Mouse (Mus musculus): ENCODE measurements at regions not wholly inside any gene's neighbourhood (a gene's known extent, or its start where the extent isn't known, plus 50 kb on each side); places are given as distances from the start of the nearest gene placed in this dataset.
A peak's percentile ranks its signal among the peaks of the same experiment; 100 is the strongest.

GRCm38 (mm10) chr2:139381628-139382027 lies 112.1 kb upstream of the Sptlc3 start:
- Histone ChIP-seq H3K27ac (ENCODE audit: control insufficient read depth, low read depth, low read length) (no peak overlapping the region), H3K9me3 (replicated peaks; ENCODE audit: insufficient read depth, low read length) (no peaks in the 10 kb centered on the region), H3K9ac (ENCODE audit: control insufficient read depth, low read depth, low read length, poor library complexity, severe bottlenecking) (no peak overlapping the region), H3K4me1 (ENCODE audit: control insufficient read depth in 1 of 2, insufficient read depth in 2 of 2, low read length in 2 of 2) (no peaks in the 10 kb centered on the region), H3K4me3 (ENCODE audit: control insufficient read depth in 1 of 2, insufficient read depth in 1 of 2, low read depth in 2 of 2, low read length in 2 of 2) (no peak overlapping the region), H3K27me3 (ENCODE audit: control insufficient read depth in 1 of 2, insufficient read depth in 2 of 2, low read length in 2 of 2) (no peaks in the 10 kb centered on the region), H3K36me3 (ENCODE audit: control insufficient read depth in 1 of 2, insufficient read depth in 2 of 2, low read length in 2 of 2) (no peaks in the 10 kb centered on the region), H3K79me2 (ENCODE audit: control insufficient read depth, insufficient read depth, low read length, poor library complexity) (no peaks in the 10 kb centered on the region)
- TF ChIP-seq MAZ (IDR thresholded peaks at IDR 0.05; ENCODE audit: low read depth, low read length) (no peak), E2F4 (IDR thresholded peaks at IDR 0.05; ENCODE audit: borderline replicate concordance, low read depth, low read length) (no peak), TAL1 (IDR thresholded peaks at IDR 0.05; ENCODE audit: low read length) (no peak), TBP (IDR thresholded peaks at IDR 0.05; ENCODE audit: low read depth, low read length) (no peak), EP300 (IDR thresholded peaks at IDR 0.05; ENCODE audit: low read depth in 1 of 2, low read length in 2 of 2) (no peak), CTCF (IDR thresholded peaks at IDR 0.05 in 2 of 3, conservative IDR thresholded peaks at IDR 0.05 in 1 of 3; ENCODE audit: control insufficient read depth in 1 of 3, insufficient read depth in 1 of 3, low read depth in 2 of 3, low read length in 3 of 3, poor library complexity in 1 of 3, severe bottlenecking in 1 of 3) (peak; percentile 49 to 75 (median 64)), ETS1 (IDR thresholded peaks at IDR 0.05; ENCODE audit: low read depth, low read length) (no peak), ELF1 (IDR thresholded peaks at IDR 0.05; ENCODE audit: low read depth, low read length) (no peak), CHD1 (IDR thresholded peaks at IDR 0.05; ENCODE audit: low read depth, low read length) (no peak), RAD21 (IDR thresholded peaks at IDR 0.05; ENCODE audit: low read depth, low read length) (peak; percentile 79), HCFC1 (IDR thresholded peaks at IDR 0.05; ENCODE audit: low read depth, low read length) (no peak), TCF12 (IDR thresholded peaks at IDR 0.05; ENCODE audit: low read depth, low read length) (no peak), BHLHE40 (IDR thresholded peaks at IDR 0.05; ENCODE audit: borderline replicate concordance, low read depth, low read length) (no peak), MEF2A (IDR thresholded peaks at IDR 0.05; ENCODE audit: extremely low read depth, insufficient replicate concordance, low read depth, low read length, poor library complexity, severe bottlenecking) (no peak), ZKSCAN1 (IDR thresholded peaks at IDR 0.05; ENCODE audit: low read depth, low read length) (no peak), MAFK (IDR thresholded peaks at IDR 0.05; ENCODE audit: borderline replicate concordance, low read depth, low read length) (no peak), MXI1 (IDR thresholded peaks at IDR 0.05; ENCODE audit: low read depth, low read length) (no peak), CHD2 (IDR thresholded peaks at IDR 0.05; ENCODE audit: low read length) (no peak), MYC (IDR thresholded peaks at IDR 0.05; ENCODE audit: low read depth, low read length) (no peak), GABPA (IDR thresholded peaks at IDR 0.05; ENCODE audit: low read depth, low read length) (no peak), ZMIZ1 (IDR thresholded peaks at IDR 0.05; ENCODE audit: low read depth, low read length) (no peak), MYB (IDR thresholded peaks at IDR 0.05; ENCODE audit: low read depth, low read length) (no peak), UBTF (IDR thresholded peaks at IDR 0.05; ENCODE audit: borderline replicate concordance, insufficient read depth, low read depth, low read length) (no peak), JUND (IDR thresholded peaks at IDR 0.05; ENCODE audit: low read depth, low read length) (no peak), NELFE (IDR thresholded peaks at IDR 0.05; ENCODE audit: low read depth, low read length) (no peak), USF2 (IDR thresholded peaks at IDR 0.05; ENCODE audit: borderline replicate concordance in 1 of 2, insufficient read depth in 1 of 2, low read depth in 1 of 2, low read length in 2 of 2) (no peak), POLR2AphosphoS5 (IDR thresholded peaks at IDR 0.05; ENCODE audit: borderline replicate concordance, low read depth, low read length) (no peak), USF1 (IDR thresholded peaks at IDR 0.05; ENCODE audit: low read depth, low read length) (no peak), POLR2AphosphoS2 (IDR thresholded peaks at IDR 0.05; ENCODE audit: low read length) (no peak), POLR2A (IDR thresholded peaks at IDR 0.05; ENCODE audit: control insufficient read depth in 1 of 2, insufficient read depth in 1 of 2, low read depth in 1 of 2, low read length in 2 of 2, poor library complexity in 1 of 2) (no peak), NRF1 (IDR thresholded peaks at IDR 0.05; ENCODE audit: insufficient read depth, low read depth, low read length, poor library complexity, severe bottlenecking) (no peak), SIN3A (IDR thresholded peaks at IDR 0.05; ENCODE audit: low read length) (no peak), ZNF384 (IDR thresholded peaks at IDR 0.05; ENCODE audit: low read depth, low read length) (0 out of 2 replicates have a peak, but pooled peaks have one; percentile 12), RCOR1 (IDR thresholded peaks at IDR 0.05; ENCODE audit: low read depth, low read length) (no peak), KAT2A (conservative IDR thresholded peaks at IDR 0.05; ENCODE audit: low read depth, low read length) (no peak), SMC3 (IDR thresholded peaks at IDR 0.05; ENCODE audit: low read depth, low read length) (peak; percentile 67), ZC3H11A (IDR thresholded peaks at IDR 0.05; ENCODE audit: low read depth, low read length) (peak; percentile 56; the same call in 1 of the 2 replicates)
- peak; percentile 58 for DNase-seq (ENCODE audit: low read depth, low spot score)
